In the genomic region with DNA sequence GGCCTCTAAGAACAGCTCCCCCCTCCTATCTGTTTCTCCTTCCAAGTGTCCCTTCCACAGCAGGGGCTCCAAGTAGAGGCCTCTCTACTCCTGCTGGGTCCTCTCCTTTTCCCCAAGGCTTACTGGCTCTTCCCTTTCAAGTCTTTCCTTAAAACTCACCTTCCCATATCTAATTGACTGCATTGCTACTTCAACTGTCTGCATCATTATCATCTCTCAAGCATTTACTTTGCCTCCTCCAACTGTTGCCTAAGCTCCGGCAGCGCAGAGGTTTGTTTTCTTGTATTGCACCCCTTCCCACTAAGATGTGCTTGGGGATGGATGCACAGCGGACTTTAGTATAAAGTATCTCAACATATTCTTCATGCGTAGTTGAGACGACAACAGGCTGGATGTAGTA, we compare ENCODE assay signal across 8 mouse cellular contexts. TPM values are rescaled to one million over a fixed set of nuclear protein-coding genes. Genes with fewer than 3 reads are reported as not detected.
DNase-seq lines count a peak whose midpoint lies in the region; ATAC-seq and TF ChIP-seq lines count a peak whose summit lies in the region.

No protein-coding gene starts in this region.

- no peak for DNase-seq in lung, postnatal 25 days (ENCODE audit: low spot score)
- DNase-seq in limb, embryonic 10.5 days (ENCODE audit: low spot score), result no peak
- no peak for DNase-seq in embryo, embryonic 10 days (ENCODE audit: low spot score)
- no peak for DNase-seq in left cerebral cortex, adult 9 months (ENCODE audit: low spot score in 2 of 2)
- DNase-seq in adrenal gland, postnatal 36 days, result no peak

- no peaks in the 10 kb centered on the region for H3K27me3 ChIP-seq in lung, embryonic 16.5 days (ENCODE audit: control insufficient read depth, insufficient read depth, low read depth, low read length)
- no peaks in the 10 kb centered on the region for H3K27me3 ChIP-seq in embryonic facial prominence, embryonic 15.5 days
- no peaks in the 10 kb centered on the region for H3K27me3 ChIP-seq in limb, embryonic 10.5 days (ENCODE audit: low read depth, poor library complexity, severe bottlenecking)

- no peaks in the 10 kb centered on the region for H3K9me3 ChIP-seq in lung, embryonic 16.5 days (ENCODE audit: control insufficient read depth, low read length)
- no peaks in the 10 kb centered on the region for H3K9me3 ChIP-seq in embryonic facial prominence, embryonic 15.5 days (replicated peaks)
- no peaks in the 10 kb centered on the region for H3K9me3 ChIP-seq in limb, embryonic 10.5 days (replicated peaks)

- H3K27ac ChIP-seq in lung, embryonic 16.5 days (ENCODE audit: low read length), result peak overlapping the region; percentile 39; the same call in 1 of the 2 replicates
- peak overlapping the region; percentile 65; the same call in 1 of the 2 replicates for H3K27ac ChIP-seq in embryonic facial prominence, embryonic 15.5 days (replicated peaks)
- H3K27ac ChIP-seq in limb, embryonic 10.5 days, result peak overlapping the region; percentile 90
- no peak overlapping the region for H3K27ac ChIP-seq in olfactory bulb, adult 2 months (ENCODE audit: insufficient read depth, low read depth, low read length)

- no peak for TF ChIP-seq POLR2A in olfactory bulb, adult 2 months (IDR thresholded peaks at IDR 0.05; ENCODE audit: insufficient read depth, low read depth, low read length)

- peaks cover 30% of the 10 kb centered on the region for H3K36me3 ChIP-seq in lung, embryonic 16.5 days (ENCODE audit: control insufficient read depth, insufficient read depth, low read length)
- H3K36me3 ChIP-seq in embryonic facial prominence, embryonic 15.5 days, result peaks cover 31% of the 10 kb centered on the region
- H3K36me3 ChIP-seq in limb, embryonic 10.5 days, result peaks cover 44% of the 10 kb centered on the region

- 2% methylated on average over 5 of the region's 5 CpGs for WGBS in lung, embryonic 16.5 days
- WGBS in embryonic facial prominence, embryonic 15.5 days, result 2% methylated on average over 5 of the region's 5 CpGs
- 8% methylated on average over 5 of the region's 5 CpGs for WGBS in limb, embryonic 10.5 days
- 1% methylated on average over 5 of the region's 5 CpGs for WGBS in olfactory bulb, adult 2 months

- ATAC-seq in lung, embryonic 16.5 days (ENCODE audit: low read depth), result no peak
- no peak for ATAC-seq in embryonic facial prominence, embryonic 15.5 days (ENCODE audit: insufficient number of reproducible peaks, low FRiP score, low TSS enrichment, low read depth)

- H3K4me3 ChIP-seq in lung, embryonic 16.5 days (ENCODE audit: low read length), result peak overlapping the region; percentile 68
- H3K4me3 ChIP-seq in embryonic facial prominence, embryonic 15.5 days (replicated peaks), result peak overlapping the region; percentile 78
- peak overlapping the region; percentile 73 for H3K4me3 ChIP-seq in limb, embryonic 10.5 days
- peak overlapping the region; percentile 74; the same call in 1 of the 2 replicates for H3K4me3 ChIP-seq in olfactory bulb, adult 2 months (ENCODE audit: insufficient read depth, low read depth, low read length)

- peak overlapping the region; percentile 65 for H3K4me2 ChIP-seq in lung, embryonic 16.5 days (ENCODE audit: low read depth, low read length)
- H3K4me2 ChIP-seq in embryonic facial prominence, embryonic 15.5 days (replicated peaks), result peak overlapping the region; percentile 63

- H3K4me1 ChIP-seq in lung, embryonic 16.5 days (replicated peaks; ENCODE audit: control insufficient read depth, insufficient read depth, low read length), result peaks cover 11% of the 10 kb centered on the region
- H3K4me1 ChIP-seq in embryonic facial prominence, embryonic 15.5 days, result peaks cover 25% of the 10 kb centered on the region
- H3K4me1 ChIP-seq in limb, embryonic 10.5 days, result peaks cover 34% of the 10 kb centered on the region
- peaks cover 10% of the 10 kb centered on the region for H3K4me1 ChIP-seq in olfactory bulb, adult 2 months (ENCODE audit: control insufficient read depth, insufficient read depth, low read length)

- TF ChIP-seq CTCF in olfactory bulb, adult 2 months (IDR thresholded peaks at IDR 0.05; ENCODE audit: insufficient read depth, low read depth, low read length), result no peak

- H3K9ac ChIP-seq in lung, embryonic 16.5 days (ENCODE audit: low read length), result peak overlapping the region; percentile 74
- H3K9ac ChIP-seq in embryonic facial prominence, embryonic 15.5 days, result peak overlapping the region; percentile 71

RNA-seq across cellular contexts. Expression of a gene that starts 0.7 kb away (rescaled TPM):
- 127 and 139 TPM in 2 replicates for polyA plus RNA-seq in lung, embryonic 16.5 days (2015; fragmentation: Nextera tagmentation; extraction: Ambion mirVana)
- polyA plus RNA-seq in embryonic facial prominence, embryonic 15.5 days (2015; fragmentation: Nextera tagmentation; extraction: Ambion mirVana), result 106 and 125 TPM in 2 replicates
- polyA plus RNA-seq in limb, embryonic 10.5 days (2016; fragmentation: Nextera tagmentation; extraction: Ambion mirVana), result 165 and 175 TPM in 2 replicates
- polyA plus RNA-seq in olfactory bulb, adult 2 months (2012; ENCODE audit: insufficient read depth, insufficient read length, low replicate concordance, missing spikeins), result not detected in 2 replicates
- 10 to 100 TPM; 44.3 to 50.2 TPM for total RNA-seq in adrenal gland, postnatal 36 days (2021)

RNA-seq across cellular contexts. Expression of a gene that starts 15.7 kb away (rescaled TPM):
- 35.1 and 37.4 TPM in 2 replicates for polyA plus RNA-seq in lung, embryonic 16.5 days (2015; fragmentation: Nextera tagmentation; extraction: Ambion mirVana)
- polyA plus RNA-seq in embryonic facial prominence, embryonic 15.5 days (2015; fragmentation: Nextera tagmentation; extraction: Ambion mirVana), result 61.3 and 66.9 TPM in 2 replicates
- polyA plus RNA-seq in limb, embryonic 10.5 days (2016; fragmentation: Nextera tagmentation; extraction: Ambion mirVana), result 8.2 TPM in 2 replicates
- polyA plus RNA-seq in olfactory bulb, adult 2 months (2012; ENCODE audit: insufficient read depth, insufficient read length, low replicate concordance, missing spikeins), result not detected in 2 replicates
- 100 to 1,000 TPM; 372 to 401 TPM for total RNA-seq in adrenal gland, postnatal 36 days (2021)

RNA-seq across cellular contexts. Expression of a gene that starts 21.2 kb away (rescaled TPM):
- polyA plus RNA-seq in lung, embryonic 16.5 days (2015; fragmentation: Nextera tagmentation; extraction: Ambion mirVana), result 450 and 673 TPM in 2 replicates
- polyA plus RNA-seq in embryonic facial prominence, embryonic 15.5 days (2015; fragmentation: Nextera tagmentation; extraction: Ambion mirVana), result 1.4 and 2.4 TPM in 2 replicates
- polyA plus RNA-seq in limb, embryonic 10.5 days (2016; fragmentation: Nextera tagmentation; extraction: Ambion mirVana), result 6.8 and 8.0 TPM in 2 replicates
- not detected in 2 replicates for polyA plus RNA-seq in olfactory bulb, adult 2 months (2012; ENCODE audit: insufficient read depth, insufficient read length, low replicate concordance, missing spikeins)
- not detected for total RNA-seq in adrenal gland, postnatal 36 days (2021)

RNA-seq across cellular contexts. Expression of a gene that starts 39.6 kb away (rescaled TPM):
- polyA plus RNA-seq in lung, embryonic 16.5 days (2015; fragmentation: Nextera tagmentation; extraction: Ambion mirVana), result 8.0 and 8.4 TPM in 2 replicates
- 10.4 and 12.0 TPM in 2 replicates for polyA plus RNA-seq in embryonic facial prominence, embryonic 15.5 days (2015; fragmentation: Nextera tagmentation; extraction: Ambion mirVana)
- polyA plus RNA-seq in limb, embryonic 10.5 days (2016; fragmentation: Nextera tagmentation; extraction: Ambion mirVana), result 7.1 and 10.3 TPM in 2 replicates
- polyA plus RNA-seq in olfactory bulb, adult 2 months (2012; ENCODE audit: insufficient read depth, insufficient read length, low replicate concordance, missing spikeins), result not detected in 2 replicates
- total RNA-seq in adrenal gland, postnatal 36 days (2021), result 1 to 10 TPM; 5.6 to 6.9 TPM

Comparison
In these comparisons a context has a peak if more than half of its experiments do, and no peak if none do; other contexts are left out.
1. RNA of a gene that starts 21.2 kb away (polyA plus RNA-seq): 450 to 673 TPM in lung, embryonic 16.5 days; 6.8 to 8.0 TPM in limb, embryonic 10.5 days, 1.4 to 2.4 TPM in embryonic facial prominence, embryonic 15.5 days and not detected in olfactory bulb, adult 2 months; every median in the first group is over 10 times any median in the second.
2. Peak in every context shown above with its lines, with median percentiles within 50 percentile points of each other: H3K4me3 ChIP-seq.